Mouse (Mus musculus): ENCODE data around the gene Olfr603. TPM values are rescaled to one million over a fixed set of nuclear protein-coding genes. Genes with fewer than 3 reads are reported as not detected.
"Not testable (repeated sequence)": the region's sequence is repeated elsewhere in the genome, so short reads cannot be mapped to it uniquely, and the experiment has no call there.

Gene Olfr603
- not detected in 2 replicates for polyA plus RNA-seq (2015; fragmentation: Nextera tagmentation; extraction: Ambion mirVana)

GRCm38 (mm10) chr7:103386077-103386476 lies at the start of gene Olfr603:
Olfr603 (minus strand) TSS chr7:103386177.
- Histone ChIP-seq H3K27me3 (replicated peaks; ENCODE audit: insufficient read depth, low read length) (no peaks in the 10 kb centered on the region), H3K4me1 (ENCODE audit: insufficient read depth, low read depth, low read length) (no peaks in the 10 kb centered on the region), H3K27ac (ENCODE audit: low read length) (no peak within 1 kb of the TSS), H3K4me2 (replicated peaks; ENCODE audit: low read depth, low read length) (no peak within 1 kb of the TSS), H3K4me3 (ENCODE audit: low read depth, low read length) (no peak within 1 kb of the TSS), H3K36me3 (ENCODE audit: insufficient read depth, low read length) (no peaks in the 10 kb centered on the region), H3K9ac (replicated peaks; ENCODE audit: low read depth) (no peak within 1 kb of the TSS), H3K9me3 (ENCODE audit: low read length) (no peaks in the 10 kb centered on the region)
- ATAC-seq = no peak
- DNase-seq (ENCODE audit: low spot score) = no peak
- TF ChIP-seq CTCF (IDR thresholded peaks at IDR 0.05) (no peak), EP300 (IDR thresholded peaks at IDR 0.05) (no peak)

DNA sequence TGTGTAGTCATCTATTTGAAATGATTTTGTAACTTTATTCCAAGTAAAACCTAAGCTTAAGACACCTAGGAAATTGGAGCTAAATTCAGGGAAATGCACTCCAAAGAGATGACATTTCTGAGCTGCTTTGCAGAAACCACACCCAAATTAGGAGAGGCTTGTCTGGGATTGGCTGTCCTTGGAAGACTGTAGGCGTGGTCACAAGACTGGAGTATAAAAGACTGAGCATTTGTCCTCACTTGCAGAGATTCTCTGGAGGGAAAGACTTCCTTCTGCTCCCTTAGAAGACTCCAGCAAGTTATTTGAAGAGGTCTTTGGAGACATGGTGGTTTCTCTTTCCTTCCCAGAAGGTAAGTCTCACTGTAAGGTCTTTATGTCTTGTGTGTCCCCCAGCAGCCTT lies 28.8 kb upstream of the Olfr603 start, which contains the start of gene Usp17lc:
Gene Usp17lc (plus strand): TSS at position 301 of the 400 bp plus-strand sequence.
- H3K4me3 ChIP-seq (ENCODE audit: low read depth, low read length); ATAC-seq; DNase-seq (ENCODE audit: low spot score); H3K27me3 ChIP-seq (replicated peaks; ENCODE audit: insufficient read depth, low read length); H3K4me1 ChIP-seq (ENCODE audit: insufficient read depth, low read depth, low read length); H3K36me3 ChIP-seq (ENCODE audit: insufficient read depth, low read length); H3K9me3 ChIP-seq (ENCODE audit: low read length); H3K9ac ChIP-seq (replicated peaks; ENCODE audit: low read depth); H3K27ac ChIP-seq (ENCODE audit: low read length); H3K4me2 ChIP-seq (replicated peaks; ENCODE audit: low read depth, low read length): not testable (repeated sequence)
- 20% methylated on average over 1 of the region's 1 CpGs for WGBS

GRCm38 (mm10) chr7:103406521-103407055 lies 20.6 kb upstream of the Olfr603 start:
- not testable (repeated sequence) for DNase-seq (ENCODE audit: low spot score); ATAC-seq
- 58% methylated on average over 3 of the region's 3 CpGs for WGBS

GRCm38 (mm10) chr7:103398981-103399380 lies 13.0 kb upstream of the Olfr603 start:
- ATAC-seq (no peak), DNase-seq (ENCODE audit: low spot score) (no peak)
- no peak for TF ChIP-seq CTCF (IDR thresholded peaks at IDR 0.05)
- TF ChIP-seq EP300 (IDR thresholded peaks at IDR 0.05) = no peak
- no peaks in the 10 kb centered on the region for H3K4me1 ChIP-seq (ENCODE audit: insufficient read depth, low read depth, low read length)
- H3K9ac ChIP-seq (replicated peaks; ENCODE audit: low read depth) = no peak overlapping the region
- no peak overlapping the region for H3K4me2 ChIP-seq (replicated peaks; ENCODE audit: low read depth, low read length)
- whole genome bisulfite sequencing = 8% methylated on average over 1 of the region's 1 CpGs
- no peak overlapping the region for H3K27ac ChIP-seq (ENCODE audit: low read length)
- H3K9me3 ChIP-seq (ENCODE audit: low read length) = no peaks in the 10 kb centered on the region
- H3K4me3 ChIP-seq (ENCODE audit: low read depth, low read length) = no peak overlapping the region
- no peaks in the 10 kb centered on the region for H3K36me3 ChIP-seq (ENCODE audit: insufficient read depth, low read length)
- no peaks in the 10 kb centered on the region for H3K27me3 ChIP-seq (replicated peaks; ENCODE audit: insufficient read depth, low read length)

More at GRCm38 (mm10) chr7:103406521-103407055, 20.6 kb upstream of the Olfr603 start:
- H3K4me3 ChIP-seq (ENCODE audit: low read depth, low read length); H3K27me3 ChIP-seq (replicated peaks; ENCODE audit: insufficient read depth, low read length); H3K27ac ChIP-seq (ENCODE audit: low read length); H3K4me1 ChIP-seq (ENCODE audit: insufficient read depth, low read depth, low read length); H3K9me3 ChIP-seq (ENCODE audit: low read length); H3K36me3 ChIP-seq (ENCODE audit: insufficient read depth, low read length); H3K9ac ChIP-seq (replicated peaks; ENCODE audit: low read depth); H3K4me2 ChIP-seq (replicated peaks; ENCODE audit: low read depth, low read length): not testable (repeated sequence)

GRCm38 (mm10) chr7:103397758-103398157 lies 11.8 kb upstream of the Olfr603 start:
- DNase-seq (ENCODE audit: low spot score) = no peak
- Histone ChIP-seq H3K9ac (replicated peaks; ENCODE audit: low read depth) (no peak overlapping the region), H3K27me3 (replicated peaks; ENCODE audit: insufficient read depth, low read length) (no peaks in the 10 kb centered on the region), H3K27ac (ENCODE audit: low read length) (no peak overlapping the region), H3K9me3 (ENCODE audit: low read length) (no peaks in the 10 kb centered on the region), H3K4me3 (ENCODE audit: low read depth, low read length) (no peak overlapping the region), H3K4me1 (ENCODE audit: insufficient read depth, low read depth, low read length) (no peaks in the 10 kb centered on the region), H3K36me3 (ENCODE audit: insufficient read depth, low read length) (no peaks in the 10 kb centered on the region), H3K4me2 (replicated peaks; ENCODE audit: low read depth, low read length) (no peak overlapping the region)
- TF ChIP-seq CTCF (IDR thresholded peaks at IDR 0.05) (no peak), EP300 (IDR thresholded peaks at IDR 0.05) (no peak)
- no peak for ATAC-seq

GRCm38 (mm10) chr7:103362555-103362954 lies 23.4 kb downstream of the Olfr603 start, which contains the start of gene Olfr601:
Olfr601 (minus strand) TSS chr7:103362655.
- Histone ChIP-seq H3K4me2 (replicated peaks; ENCODE audit: low read depth, low read length) (no peak within 1 kb of the TSS), H3K4me3 (ENCODE audit: low read depth, low read length) (no peak within 1 kb of the TSS), H3K9me3 (ENCODE audit: low read length) (no peaks in the 10 kb centered on the region), H3K4me1 (ENCODE audit: insufficient read depth, low read depth, low read length) (no peaks in the 10 kb centered on the region), H3K36me3 (ENCODE audit: insufficient read depth, low read length) (no peaks in the 10 kb centered on the region), H3K27ac (ENCODE audit: low read length) (no peak within 1 kb of the TSS), H3K9ac (replicated peaks; ENCODE audit: low read depth) (no peak within 1 kb of the TSS), H3K27me3 (replicated peaks; ENCODE audit: insufficient read depth, low read length) (no peaks in the 10 kb centered on the region)
- TF ChIP-seq EP300 (IDR thresholded peaks at IDR 0.05) = no peak
- TF ChIP-seq CTCF (IDR thresholded peaks at IDR 0.05) = no peak
- no peak for DNase-seq (ENCODE audit: low spot score)
- no peak for ATAC-seq
- 93% methylated on average over 1 of the region's 1 CpGs for WGBS

DNA sequence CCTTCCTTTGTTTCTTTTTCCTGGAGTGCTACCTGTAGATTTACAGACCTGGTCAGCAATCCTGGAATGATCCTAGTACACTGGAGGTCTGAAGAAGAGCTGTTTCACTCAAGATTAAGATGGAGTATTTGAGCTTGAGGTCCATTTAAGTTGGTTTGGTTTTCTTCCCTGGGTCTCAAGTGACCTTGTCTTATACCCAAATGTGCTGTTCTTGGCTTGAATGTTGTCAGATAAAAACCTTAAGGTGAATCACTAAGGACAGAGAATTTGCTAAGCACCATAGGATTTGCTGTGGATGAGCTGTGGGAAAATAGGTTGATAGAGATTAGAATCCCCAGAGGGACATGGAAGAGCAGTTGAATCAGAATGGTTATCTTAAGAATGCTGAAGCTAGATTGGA lies 36.4 kb downstream of the Olfr603 start, which contains the start of gene Olfr600:
Gene Olfr600 (minus strand): TSS at position 101 of the 400 bp plus-strand sequence.
- no peak within 1 kb of the TSS for H3K4me3 ChIP-seq (ENCODE audit: low read depth, low read length)
- no peak within 1 kb of the TSS for H3K4me2 ChIP-seq (replicated peaks; ENCODE audit: low read depth, low read length)
- DNase-seq (ENCODE audit: low spot score) (no peak), ATAC-seq (no peak)
- no peaks in the 10 kb centered on the region for H3K4me1 ChIP-seq (ENCODE audit: insufficient read depth, low read depth, low read length)
- H3K36me3 ChIP-seq (ENCODE audit: insufficient read depth, low read length) = no peaks in the 10 kb centered on the region
- no peak within 1 kb of the TSS for H3K27ac ChIP-seq (ENCODE audit: low read length)
- no peaks in the 10 kb centered on the region for H3K9me3 ChIP-seq (ENCODE audit: low read length)
- TF ChIP-seq EP300 (IDR thresholded peaks at IDR 0.05) (no peak), CTCF (IDR thresholded peaks at IDR 0.05) (no peak)
- H3K9ac ChIP-seq (replicated peaks; ENCODE audit: low read depth) = no peak within 1 kb of the TSS
- H3K27me3 ChIP-seq (replicated peaks; ENCODE audit: insufficient read depth, low read length) = no peaks in the 10 kb centered on the region
